Mouse (Mus musculus) heart, postnatal 0 days (tissue): ENCODE results near the gene Epha4. TPM values are rescaled to one million over a fixed set of nuclear protein-coding genes. Genes with fewer than 3 reads are reported as not detected.
A peak's percentile ranks its signal among the peaks of the same experiment; 100 is the strongest.

Experiments used
- ATAC-seq: fragments of 200-750 bp; cut with Nextera tagmentation; 2 replicates; pipeline ENCODE4 v1.8.0; 2017; ENCODE audit warnings: low read depth, moderate number of reproducible peaks, moderate library complexity; ENCODE audit not compliant: insufficient read depth
- DNase-seq: peaks from one replicate; pipeline ENCODE4 v3.0.0-alpha.2; 2016; ENCODE audit warnings: low spot score
- H3K27ac ChIP-seq: fragments of 300-500 bp; sonication (generic); 2 replicates; pipeline ENCODE4 v1.5.1; 2014; ENCODE audit warnings: low read depth, mild to moderate bottlenecking
- H3K27me3 ChIP-seq: fragments of 300-500 bp; sonication (generic); 2 replicates; pipeline ENCODE4 v1.6.1; 2014; ENCODE audit warnings: low read length, mixed read lengths; ENCODE audit not compliant: control insufficient read depth, insufficient read depth
- H3K36me3 ChIP-seq: fragments of 300-500 bp; sonication (generic); replicated peaks from 2 replicates; pipeline ENCODE4 v1.6.1; 2014; ENCODE audit warnings: low read length, mixed read lengths; ENCODE audit not compliant: control insufficient read depth, insufficient read depth
- H3K4me1 ChIP-seq: fragments of 300-500 bp; sonication (generic); 2 replicates; pipeline ENCODE4 v1.6.1; 2014; ENCODE audit warnings: antibody characterized with exemption; ENCODE audit not compliant: control insufficient read depth, insufficient read depth
- H3K4me2 ChIP-seq: fragments of 300-500 bp; sonication (generic); 2 replicates; pipeline ENCODE4 v1.6.1; 2014; ENCODE audit warnings: low read depth, mild to moderate bottlenecking, low read length, moderate library complexity
- H3K4me3 ChIP-seq: fragments of 300-500 bp; sonication (generic); 2 replicates; pipeline ENCODE4 v1.5.1; 2014; ENCODE audit warnings: low read depth, low read length
- H3K9ac ChIP-seq: fragments of 300-500 bp; sonication (generic); replicated peaks from 2 replicates; pipeline ENCODE4 v1.6.1; 2014; ENCODE audit warnings: low read depth, low read length, mixed read lengths
- H3K9me3 ChIP-seq: fragments of 300-500 bp; sonication (generic); replicated peaks from 2 replicates; pipeline ENCODE4 v1.6.1; 2016; ENCODE audit warnings: low read length; ENCODE audit not compliant: control insufficient read depth
- CTCF ChIP-seq: IDR thresholded peaks from 2 replicates; pipeline ENCODE4 v1.5.1; 2016; ENCODE audit warnings: antibody characterized with exemption, control low read depth, low read depth
- EP300 ChIP-seq: IDR thresholded peaks from 2 replicates; pipeline ENCODE4 v1.6.1; 2016; ENCODE audit warnings: antibody characterized with exemption, low read depth
- WGBS: fragments of 180-500 bp; shearing (Covaris S2); extraction: QIAGEN DNeasy Blood & Tissue Kit; methylation state at CpG from one replicate; pipeline ENCODE4 v1.1.7; 2014; 5-methylcytosine and 5-hydroxymethylcytosine counted together
- polyA plus RNA-seq: library from polyadenylated mRNA; unstranded; fragments of >200 nt; fragmentation: Nextera tagmentation; extraction: Ambion mirVana; gene quantifications from 2 replicates; pipeline ENCODE4 v1.2.1, GENCODE M21; 2015
- total RNA-seq: library from RNA; depleted of rRNA; stranded (reverse); fragments of >200 nt; gene quantifications from 2 replicates; pipeline ENCODE4 v1.2.3, GENCODE M21; 2014; ENCODE audit warnings: low replicate concordance

The Epha4 gene
- total and polyA plus RNA-seq, 2 experiments from 2014 or later = 8.5 to 20.3 TPM

DNA sequence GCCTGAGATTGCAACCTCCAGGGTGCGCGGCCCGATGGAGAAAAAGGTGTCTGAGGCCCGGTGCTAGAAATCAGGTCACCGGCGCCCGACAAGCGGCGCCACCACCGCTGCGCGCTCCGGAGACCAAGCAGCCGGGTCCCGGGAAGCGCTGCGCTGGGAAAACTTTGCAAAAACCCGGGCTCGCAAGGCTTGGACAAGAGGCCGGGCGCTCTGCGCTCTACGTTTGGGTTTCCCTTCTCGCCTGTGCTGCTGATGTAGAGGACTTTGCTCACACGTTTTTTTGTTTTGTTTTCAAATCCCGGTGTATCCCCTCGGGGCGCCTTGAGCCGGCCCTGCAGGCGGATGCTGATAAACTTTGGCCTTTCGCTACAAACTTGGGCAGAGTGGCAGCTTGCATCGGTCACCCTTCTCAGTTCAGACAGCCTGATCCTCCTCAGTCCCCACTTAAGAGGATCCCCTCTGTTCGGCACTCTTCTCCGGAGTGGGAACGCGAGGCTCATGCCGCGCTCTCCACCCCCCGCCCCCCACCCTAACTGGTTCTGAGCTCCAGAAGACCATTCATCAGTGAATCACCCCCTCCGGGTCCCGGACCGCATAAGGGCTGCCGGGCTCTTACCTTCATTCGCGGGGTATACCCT lies 444 bp downstream of the Epha4 start:
- Histone ChIP-seq H3K36me3 (no peaks in the 10 kb centered on the region), H3K9me3 (no peaks in the 10 kb centered on the region), H3K27ac (peak overlapping the region; percentile 45), H3K27me3 (peaks cover 12% of the 10 kb centered on the region; the same call in 1 of the 2 replicates), H3K4me1 (peaks cover 11% of the 10 kb centered on the region; the same call in 1 of the 2 replicates), H3K4me2 (peak overlapping the region; percentile 86), H3K9ac (peak overlapping the region; percentile 62), H3K4me3 (peak overlapping the region; percentile 78)
- ATAC-seq (peak; percentile 30), DNase-seq (peak; percentile 46)
- no peak for TF ChIP-seq EP300
- TF ChIP-seq CTCF = 0 out of 2 replicates have a peak, but pooled peaks have one; percentile 6
- WGBS = under 1% methylated on average over 45 of the region's 45 CpGs

DNA sequence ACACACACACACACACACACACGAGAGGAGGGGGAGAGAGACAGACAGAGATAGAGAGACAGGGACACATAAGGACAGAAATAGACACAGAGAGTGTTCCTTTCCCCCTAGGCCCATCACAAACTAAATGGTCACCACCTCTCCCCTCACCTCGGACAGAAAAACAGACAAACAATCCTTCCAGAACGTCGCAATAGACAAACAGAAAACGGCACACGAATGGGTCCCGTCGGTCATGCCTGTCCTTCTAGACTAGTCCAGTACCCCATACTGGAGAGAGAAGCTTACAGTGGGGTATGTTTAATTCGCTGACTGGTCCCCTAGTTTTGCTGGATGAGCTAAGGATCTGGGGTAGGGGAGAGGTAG lies 946 bp downstream of the Epha4 start:
- Histone ChIP-seq H3K27ac (peak overlapping the region; percentile 45), H3K4me1 (peaks cover 11% of the 10 kb centered on the region; the same call in 1 of the 2 replicates), H3K27me3 (peaks cover 12% of the 10 kb centered on the region; the same call in 1 of the 2 replicates), H3K36me3 (no peaks in the 10 kb centered on the region), H3K9me3 (no peaks in the 10 kb centered on the region), H3K4me2 (peak overlapping the region; percentile 86), H3K9ac (peak overlapping the region; percentile 62), H3K4me3 (peak overlapping the region; percentile 78)
- TF ChIP-seq CTCF (no peak), EP300 (no peak)
- under 1% methylated on average over 9 of the region's 9 CpGs for WGBS
- ATAC-seq (no peak), DNase-seq (no peak)

DNA sequence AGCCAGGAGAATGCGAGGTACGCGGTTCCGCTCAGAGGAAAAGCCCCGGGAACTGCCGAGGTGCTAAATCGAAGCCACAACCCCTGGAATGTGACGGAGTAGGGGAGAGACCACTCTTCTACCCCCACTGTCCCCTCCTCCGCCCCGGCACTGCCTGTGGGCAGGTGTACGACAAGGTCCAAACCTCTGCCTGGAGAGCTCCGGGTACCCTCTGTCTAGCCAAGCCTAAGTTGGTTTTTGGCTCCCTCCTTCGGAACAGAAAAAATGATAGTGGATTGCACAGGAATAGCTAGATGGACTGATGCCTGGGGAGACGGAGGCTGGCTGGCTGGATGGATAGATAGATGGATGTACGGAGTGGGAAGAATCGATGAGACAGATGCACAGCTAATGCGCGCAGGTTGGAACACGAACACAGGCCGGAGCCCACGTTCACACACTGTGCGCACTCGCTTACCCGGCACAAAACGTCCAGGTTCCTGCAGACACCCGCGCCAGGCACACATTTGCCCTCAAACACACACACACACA lies 1.4 kb downstream of the Epha4 start:
- TF ChIP-seq EP300 (no peak), CTCF (peak; percentile 53)
- H3K9me3 ChIP-seq = no peaks in the 10 kb centered on the region
- peak overlapping the region; percentile 78 for H3K4me3 ChIP-seq
- no peak overlapping the region for H3K27ac ChIP-seq
- no peaks in the 10 kb centered on the region for H3K36me3 ChIP-seq
- H3K9ac ChIP-seq = peak overlapping the region; percentile 62; the same call in 1 of the 2 replicates
- WGBS = 2% methylated on average over 27 of the region's 27 CpGs
- H3K4me2 ChIP-seq = peak overlapping the region; percentile 86
- DNase-seq = peak; percentile 51
- peaks cover 11% of the 10 kb centered on the region; the same call in 1 of the 2 replicates for H3K4me1 ChIP-seq
- ATAC-seq = no peak
- peaks cover 12% of the 10 kb centered on the region; the same call in 1 of the 2 replicates for H3K27me3 ChIP-seq

DNA sequence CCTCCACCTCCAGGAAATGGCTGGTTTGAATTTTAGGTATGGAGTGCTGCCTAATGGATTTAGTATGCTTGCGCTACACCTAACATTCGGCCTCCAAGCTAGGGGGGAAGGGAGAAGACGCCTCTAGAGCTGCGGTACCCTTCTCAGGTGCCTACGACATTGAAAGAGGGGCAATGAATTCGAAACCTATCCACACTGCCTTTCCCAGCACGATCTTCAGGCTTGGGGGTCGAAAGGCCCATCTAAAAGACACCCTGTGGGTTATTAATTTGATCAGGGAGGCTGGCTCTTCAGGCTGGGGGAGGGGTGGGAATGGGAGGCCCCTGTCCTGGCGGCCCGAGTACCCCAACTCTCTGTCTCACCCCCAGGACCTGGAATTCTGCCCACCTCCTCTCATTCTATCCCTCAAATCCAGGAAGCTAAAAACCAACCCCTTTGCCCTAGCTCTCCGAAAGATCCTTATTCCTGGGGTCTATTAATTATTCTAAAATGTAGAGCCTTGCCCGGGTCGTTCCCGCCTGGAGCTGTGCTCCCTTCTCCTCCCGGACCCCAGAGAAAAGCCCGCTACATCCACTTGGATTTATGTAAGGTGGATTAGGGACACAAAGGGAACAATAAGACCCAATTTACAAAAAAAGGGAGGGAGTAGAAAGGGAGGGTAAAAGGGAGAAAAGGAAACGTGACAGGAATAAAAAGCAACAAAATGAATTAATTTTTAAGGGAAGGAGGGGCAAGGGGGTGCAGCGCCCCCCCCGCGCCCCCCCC lies 2.3 kb downstream of the Epha4 start:
- H3K36me3 ChIP-seq = no peaks in the 10 kb centered on the region
- peak overlapping the region; percentile 78 for H3K4me3 ChIP-seq
- no peak for ATAC-seq
- no peak overlapping the region for H3K27ac ChIP-seq
- H3K4me2 ChIP-seq = peak overlapping the region; percentile 86
- DNase-seq = no peak
- H3K27me3 ChIP-seq = peaks cover 12% of the 10 kb centered on the region; the same call in 1 of the 2 replicates
- TF ChIP-seq EP300 (no peak), CTCF (no peak)
- peak overlapping the region; percentile 20; the same call in 1 of the 2 replicates for H3K9ac ChIP-seq
- H3K4me1 ChIP-seq = peaks cover 11% of the 10 kb centered on the region; the same call in 1 of the 2 replicates
- H3K9me3 ChIP-seq = no peaks in the 10 kb centered on the region
- 19% methylated on average over 20 of the region's 20 CpGs for WGBS

DNA sequence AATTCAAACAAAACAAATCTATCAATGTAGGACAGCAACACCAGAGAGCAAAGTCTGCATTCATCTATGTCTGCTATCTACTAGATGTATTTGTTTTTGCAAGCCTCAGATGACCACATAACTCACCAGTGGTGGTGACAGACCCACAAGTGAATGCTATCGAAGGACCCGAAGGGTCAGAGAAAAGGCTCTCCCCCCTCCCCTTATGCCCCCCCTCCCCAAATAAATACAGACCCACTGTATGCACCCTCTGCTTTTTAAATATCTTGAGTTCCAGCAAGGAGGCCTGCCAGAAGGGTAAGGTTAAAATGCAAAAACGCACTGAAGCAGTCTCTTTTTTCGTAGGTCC lies 2.9 kb downstream of the Epha4 start:
- H3K36me3 ChIP-seq = 0 out of 2 replicates have a peak, but pooled peaks cover under 1% of the 10 kb centered on the region
- TF ChIP-seq EP300 = no peak
- TF ChIP-seq CTCF = no peak
- ATAC-seq (no peak), DNase-seq (no peak)
- WGBS = 74% methylated on average over 4 of the region's 4 CpGs
- H3K9ac ChIP-seq = no peak overlapping the region
- H3K27ac ChIP-seq = no peak overlapping the region
- no peaks in the 10 kb centered on the region for H3K9me3 ChIP-seq
- H3K27me3 ChIP-seq = 0 out of 2 replicates have a peak, but pooled peaks cover 8% of the 10 kb centered on the region
- H3K4me3 ChIP-seq = peak overlapping the region; percentile 78
- peak overlapping the region; percentile 86 for H3K4me2 ChIP-seq
- H3K4me1 ChIP-seq = peaks cover 11% of the 10 kb centered on the region; the same call in 1 of the 2 replicates
